Mouse (Mus musculus) megakaryocyte, embryonic 14.5 days (primary cell): ENCODE data around the gene Pmvk. TPM values are rescaled to one million over a fixed set of nuclear protein-coding genes. Genes with fewer than 3 reads are reported as not detected.
"Not testable (repeated sequence)": the region's sequence is repeated elsewhere in the genome, so short reads cannot be mapped to it uniquely, and the experiment has no call there.

Source experiments
- H3K27me3 ChIP-seq: replicated peaks from 2 replicates; pipeline ENCODE3; 2012; ENCODE audit warnings: inconsistent platforms
- H3K36me3 ChIP-seq: replicated peaks from 2 replicates; pipeline ENCODE3; 2012; ENCODE audit warnings: low read length, inconsistent platforms, mixed read lengths
- H3K4me1 ChIP-seq: 2 replicates; pipeline ENCODE4 v1.6.1; 2012; ENCODE audit warnings: inconsistent platforms
- H3K4me3 ChIP-seq: replicated peaks from 2 replicates; pipeline ENCODE3; 2012; ENCODE audit warnings: moderate library complexity, mild to moderate bottlenecking, inconsistent platforms
- H3K9me3 ChIP-seq: 2 replicates; pipeline ENCODE4 v1.6.1; 2012; ENCODE audit warnings: inconsistent platforms
- FLI1 ChIP-seq: IDR thresholded peaks from 2 replicates; pipeline ENCODE4 v1.6.1; 2012; ENCODE audit warnings: low read length, inconsistent platforms, mixed read lengths
- GATA1 ChIP-seq: IDR thresholded peaks from 3 replicates; pipeline ENCODE4 v1.6.1; 2012; ENCODE audit warnings: mixed read lengths, low read length, inconsistent platforms, borderline replicate concordance
- polyA plus RNA-seq: library from polyadenylated mRNA; stranded (reverse); fragments of >175 nt; gene quantifications from 2 replicates; pipeline ENCODE4 v1.2.3, GENCODE M21; 2012; ENCODE audit warnings: low replicate concordance; ENCODE audit not compliant: insufficient read depth

The Pmvk gene
- polyA plus RNA-seq, 1 experiment: 35.6 TPM

DNA sequence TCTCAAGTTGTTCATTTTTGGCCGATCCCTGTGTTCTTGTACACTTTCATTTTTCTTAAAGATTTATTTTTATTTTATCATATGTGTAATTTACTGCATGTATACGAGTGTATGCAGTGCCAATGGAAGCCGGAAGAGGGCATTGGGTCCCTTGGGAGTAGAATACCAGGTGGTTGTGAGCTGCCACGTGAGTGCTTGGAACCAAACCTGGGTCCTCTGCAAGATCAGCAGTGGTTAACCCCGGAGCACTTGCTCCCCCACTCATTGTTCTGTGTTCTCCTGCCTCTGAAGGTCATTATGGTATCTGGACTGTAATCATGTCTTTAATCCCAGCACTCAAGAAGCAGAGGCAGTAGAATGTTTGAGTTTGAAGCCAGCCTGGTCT is 29.2 kb upstream of the Pmvk start:
- Histone ChIP-seq H3K4me3 (no peak overlapping the region), H3K9me3 (no peaks in the 10 kb centered on the region), H3K36me3 (peaks cover 71% of the 10 kb centered on the region), H3K4me1 (peaks cover 47% of the 10 kb centered on the region), H3K27me3 (no peaks in the 10 kb centered on the region)
- no peak for TF ChIP-seq FLI1
- TF ChIP-seq GATA1: no peak

- H3K9me3 ChIP-seq: no peaks in the 10 kb centered on the region
- peaks cover 71% of the 10 kb centered on the region for H3K36me3 ChIP-seq
- H3K4me3 ChIP-seq: no peak overlapping the region
- H3K27me3 ChIP-seq: no peaks in the 10 kb centered on the region
- peaks cover 46% of the 10 kb centered on the region for H3K4me1 ChIP-seq
- TF ChIP-seq GATA1: no peak
- no peak for TF ChIP-seq FLI1
Measured at GRCm38 (mm10) chr3:89425876-89426275, 28.5 kb upstream of the Pmvk start.

DNA sequence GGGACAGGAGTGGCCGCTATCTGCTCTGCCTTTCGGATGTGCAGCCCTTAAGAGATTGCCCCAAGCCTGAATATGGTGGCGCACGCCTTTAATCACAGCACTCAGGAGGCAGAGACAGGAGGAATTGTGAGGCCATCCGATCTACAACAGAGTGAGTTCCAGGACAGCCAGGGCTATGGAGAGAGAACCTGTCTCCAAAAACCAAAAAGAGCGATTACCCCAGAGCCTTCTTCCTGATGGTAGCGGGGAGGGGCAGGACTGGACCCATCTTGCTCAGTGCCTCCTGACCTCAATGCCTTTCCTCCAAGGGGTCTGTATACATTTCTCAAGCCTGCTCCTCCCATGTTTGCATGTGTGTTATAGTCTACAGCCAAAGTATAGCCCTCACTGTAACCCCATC is 25.3 kb upstream of the Pmvk start:
- Histone ChIP-seq H3K4me1 (peaks cover 37% of the 10 kb centered on the region), H3K36me3 (peaks cover 70% of the 10 kb centered on the region)
- H3K27me3 ChIP-seq, H3K9me3 ChIP-seq, H3K4me3 ChIP-seq: not testable (repeated sequence)

GRCm38 (mm10) chr3:89430171-89431159 is 23.9 kb upstream of the Pmvk start, which contains the start of gene Pygo2:
TSS of gene Pygo2 (plus strand) at chr3:89430214.
- Histone ChIP-seq H3K4me1 (peaks cover 36% of the 10 kb centered on the region), H3K27me3 (no peaks in the 10 kb centered on the region), H3K9me3 (no peaks in the 10 kb centered on the region), H3K36me3 (peaks cover 67% of the 10 kb centered on the region), H3K4me3 (peak within 1 kb of the TSS; percentile 99)
- TF ChIP-seq GATA1 (no peak), FLI1 (no peak)

DNA sequence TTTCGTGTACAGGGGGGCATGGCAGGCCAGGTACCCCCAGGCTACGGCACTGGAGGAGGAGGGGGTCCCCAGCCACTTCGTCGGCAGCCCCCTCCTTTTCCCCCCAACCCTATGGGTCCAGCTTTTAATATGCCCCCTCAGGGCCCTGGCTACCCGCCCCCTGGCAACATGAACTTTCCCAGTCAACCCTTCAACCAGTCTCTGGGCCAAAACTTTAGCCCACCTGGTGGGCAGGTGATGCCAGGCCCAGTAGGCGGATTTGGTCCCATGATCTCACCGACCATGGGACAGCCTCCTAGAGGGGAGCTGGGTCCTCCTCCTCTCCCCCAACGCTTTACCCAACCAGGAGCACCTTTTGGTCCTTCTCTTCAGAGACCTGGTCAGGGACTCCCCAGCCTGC is 21.7 kb upstream of the Pmvk start:
- Histone ChIP-seq H3K4me1 (peaks cover 50% of the 10 kb centered on the region), H3K4me3 (no peak overlapping the region), H3K27me3 (no peaks in the 10 kb centered on the region), H3K9me3 (no peaks in the 10 kb centered on the region), H3K36me3 (peaks cover 46% of the 10 kb centered on the region)
- no peak for TF ChIP-seq GATA1
- TF ChIP-seq FLI1: no peak

DNA sequence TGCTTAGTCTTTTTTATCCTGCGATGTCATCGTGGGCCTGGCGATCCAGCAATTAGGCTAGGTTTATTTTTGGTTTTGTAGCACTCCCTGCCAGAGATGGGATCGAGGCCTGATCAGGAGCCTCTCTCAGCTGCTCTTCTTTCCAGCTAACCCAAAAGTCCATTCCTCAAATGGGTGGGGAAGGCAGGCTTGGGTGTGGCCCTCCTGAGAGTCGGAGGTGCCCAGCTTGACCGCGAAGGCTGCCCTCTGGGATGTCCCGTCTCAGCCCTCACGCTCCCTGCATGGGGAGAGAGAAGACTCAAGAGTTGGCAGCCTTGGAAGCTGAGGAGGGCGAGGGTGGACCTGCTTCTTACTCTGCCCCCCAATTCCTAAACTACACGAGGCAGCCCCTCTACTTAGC is 19.8 kb upstream of the Pmvk start:
- no peak for TF ChIP-seq GATA1
- TF ChIP-seq FLI1: no peak
- H3K27me3 ChIP-seq: no peaks in the 10 kb centered on the region
- H3K4me1 ChIP-seq: peaks cover 65% of the 10 kb centered on the region
- H3K9me3 ChIP-seq: no peaks in the 10 kb centered on the region
- H3K4me3 ChIP-seq: no peak overlapping the region
- peaks cover 39% of the 10 kb centered on the region for H3K36me3 ChIP-seq

DNA sequence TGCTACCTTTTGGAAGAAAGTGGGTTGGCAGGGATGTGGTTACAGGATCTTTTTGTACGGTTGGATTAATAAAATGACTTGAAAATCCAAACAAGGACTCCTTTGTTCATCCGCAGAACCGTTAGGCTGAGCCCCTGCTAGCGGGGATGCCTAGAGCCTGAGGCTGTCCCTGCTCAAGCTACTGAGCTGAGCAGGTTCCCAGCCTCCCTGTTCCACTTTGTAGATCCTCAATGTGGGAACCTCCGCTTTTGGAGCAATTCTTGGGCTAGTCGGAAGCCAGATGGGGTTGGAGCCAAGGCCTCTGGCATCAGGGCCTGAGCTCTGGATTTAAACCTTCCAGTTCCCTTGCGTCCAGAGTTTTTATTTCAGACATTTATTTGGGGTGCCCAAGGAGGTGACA is 19.3 kb upstream of the Pmvk start:
- TF ChIP-seq FLI1: no peak
- no peak for TF ChIP-seq GATA1
- no peaks in the 10 kb centered on the region for H3K9me3 ChIP-seq
- peaks cover 66% of the 10 kb centered on the region for H3K4me1 ChIP-seq
- no peak overlapping the region for H3K4me3 ChIP-seq
- peaks cover 44% of the 10 kb centered on the region for H3K36me3 ChIP-seq
- H3K27me3 ChIP-seq: no peaks in the 10 kb centered on the region

DNA sequence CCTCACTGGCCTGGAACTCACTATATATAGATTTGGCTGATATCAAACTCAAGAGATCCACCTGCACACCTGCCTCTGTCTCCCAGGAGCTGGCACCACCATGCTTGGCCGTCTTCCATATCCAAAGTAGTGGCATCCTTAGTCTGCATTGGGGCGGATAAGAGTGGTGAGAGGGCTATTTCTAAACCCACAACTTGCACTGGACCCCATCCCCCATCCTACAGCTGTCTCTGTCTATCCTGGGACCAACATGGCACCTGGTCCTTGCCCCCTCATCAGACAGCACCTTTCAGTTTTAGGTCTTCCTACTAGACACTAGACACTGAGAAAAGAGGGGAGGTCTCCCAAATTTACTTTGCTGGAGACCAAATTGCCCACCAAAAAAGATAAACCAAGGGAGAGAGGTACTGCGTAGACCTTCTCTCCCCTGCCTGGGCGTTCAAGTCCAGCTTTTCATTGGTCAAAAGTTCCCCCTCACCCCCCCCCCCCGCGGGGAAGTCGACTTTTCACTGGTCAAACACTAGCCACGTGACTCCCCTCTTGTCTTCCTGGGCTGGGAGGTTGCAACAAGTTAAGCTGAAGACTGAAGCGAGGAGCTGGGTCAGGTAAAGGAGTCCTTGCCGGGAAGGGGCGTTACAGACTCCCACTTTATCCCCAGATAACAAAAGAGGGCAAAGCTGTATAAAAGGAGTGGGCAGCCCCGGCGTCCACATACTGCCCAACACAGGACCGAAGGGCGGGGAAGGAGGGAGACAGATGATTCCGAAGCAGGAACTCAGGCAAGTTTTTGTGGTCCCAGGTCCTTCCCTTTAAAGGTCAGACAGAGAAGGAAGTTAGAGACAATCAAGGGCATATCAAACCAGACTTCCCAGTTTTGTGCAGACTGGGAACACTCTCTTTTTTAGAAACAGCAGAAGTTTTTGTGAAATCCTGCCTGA is 17.9 kb upstream of the Pmvk start, which contains the start of gene Pbxip1:
Gene Pbxip1 (plus strand): TSS at position 531 of the 938 bp plus-strand sequence.
- peak within 1 kb of the TSS; percentile 93 for H3K4me3 ChIP-seq
- TF ChIP-seq FLI1 (no peak), GATA1 (no peak)
- no peaks in the 10 kb centered on the region for H3K27me3 ChIP-seq
- H3K9me3 ChIP-seq: no peaks in the 10 kb centered on the region
- peaks cover 63% of the 10 kb centered on the region for H3K4me1 ChIP-seq
- peaks cover 56% of the 10 kb centered on the region for H3K36me3 ChIP-seq

GRCm38 (mm10) chr3:89437269-89437668 is 17.1 kb upstream of the Pmvk start:
- TF ChIP-seq FLI1: no peak
- no peak for TF ChIP-seq GATA1
- H3K27me3 ChIP-seq: no peaks in the 10 kb centered on the region
- peak overlapping the region; percentile 93 for H3K4me3 ChIP-seq
- H3K4me1 ChIP-seq: peaks cover 58% of the 10 kb centered on the region
- no peaks in the 10 kb centered on the region for H3K9me3 ChIP-seq
- peaks cover 58% of the 10 kb centered on the region for H3K36me3 ChIP-seq

DNA sequence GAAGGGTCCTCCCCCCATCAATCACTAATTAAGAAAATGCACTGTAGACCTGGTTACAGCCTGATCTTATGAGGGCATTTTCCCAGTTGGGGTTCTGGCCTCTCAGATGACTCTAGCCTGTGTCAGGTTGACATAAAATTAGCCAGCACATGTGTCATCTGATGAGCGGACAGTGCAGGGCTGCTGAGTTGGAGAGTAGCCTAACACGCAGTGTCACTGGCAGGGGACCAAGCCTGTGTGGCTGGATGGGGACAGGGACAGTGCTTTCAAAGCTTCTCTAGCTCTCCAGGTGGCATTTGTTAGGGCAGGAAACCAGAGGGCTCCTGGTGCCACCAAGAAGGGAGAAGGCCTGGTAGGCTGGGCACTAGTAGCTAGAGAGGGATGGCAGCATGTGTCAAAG is 13.7 kb upstream of the Pmvk start:
- Histone ChIP-seq H3K4me1 (peaks cover 45% of the 10 kb centered on the region), H3K4me3 (no peak overlapping the region), H3K36me3 (peaks cover 63% of the 10 kb centered on the region), H3K27me3 (no peaks in the 10 kb centered on the region), H3K9me3 (no peaks in the 10 kb centered on the region)
- TF ChIP-seq GATA1 (no peak), FLI1 (no peak)
